Mouse (Mus musculus) neural tube, embryonic 11.5 days (tissue): Measurements from ENCODE around the gene Gm3415. TPM values are rescaled to one million over a fixed set of nuclear protein-coding genes. Genes with fewer than 3 reads are reported as not detected.
A peak's percentile ranks its signal among the peaks of the same experiment; 100 is the strongest.
"Not testable (repeated sequence)": the region's sequence is repeated elsewhere in the genome, so short reads cannot be mapped to it uniquely, and the experiment has no call there.

Source experiments
- ATAC-seq: fragments of 200-750 bp; cut with Nextera tagmentation; 2 replicates; pipeline ENCODE4 v1.8.0; 2017; ENCODE audit warnings: moderate number of reproducible peaks, mild to moderate bottlenecking, moderate TSS enrichment, moderate library complexity; ENCODE audit not compliant: insufficient read depth, low FRiP score, low TSS enrichment
- DNase-seq: peaks from one replicate; pipeline ENCODE4 v3.0.0-alpha.2; 2015; ENCODE audit warnings: low spot score
- H3K27ac ChIP-seq: fragments of 300-500 bp; sonication (generic); 2 replicates; pipeline ENCODE4 v1.5.1; 2014; ENCODE audit warnings: low read depth, mild to moderate bottlenecking, low read length
- H3K27me3 ChIP-seq: fragments of 300-500 bp; sonication (generic); 2 replicates; pipeline ENCODE4 v1.6.1; 2014; ENCODE audit warnings: mild to moderate bottlenecking, low read length, mixed read lengths; ENCODE audit not compliant: control insufficient read depth, insufficient read depth
- H3K36me3 ChIP-seq: fragments of 300-500 bp; sonication (generic); 2 replicates; pipeline ENCODE4 v1.6.1; 2014; ENCODE audit warnings: mild to moderate bottlenecking, low read length, moderate library complexity, mixed read lengths; ENCODE audit not compliant: control insufficient read depth, insufficient read depth
- H3K4me1 ChIP-seq: fragments of 300-500 bp; sonication (generic); 2 replicates; pipeline ENCODE4 v1.6.1; 2014; ENCODE audit warnings: low read length, mixed read lengths; ENCODE audit not compliant: control insufficient read depth, insufficient read depth
- H3K4me2 ChIP-seq: fragments of 300-500 bp; sonication (generic); 2 replicates; pipeline ENCODE4 v1.6.1; 2014; ENCODE audit warnings: low read depth, mild to moderate bottlenecking, moderate library complexity
- H3K4me3 ChIP-seq: fragments of 300-500 bp; sonication (generic); 2 replicates; pipeline ENCODE4 v1.5.1; 2014; ENCODE audit warnings: low read depth, low read length
- H3K9ac ChIP-seq: fragments of 300-500 bp; sonication (generic); 2 replicates; pipeline ENCODE4 v1.6.1; 2014; ENCODE audit warnings: mild to moderate bottlenecking, low read length
- H3K9me3 ChIP-seq: fragments of 300-500 bp; sonication (generic); 2 replicates; pipeline ENCODE4 v1.6.1; 2016; ENCODE audit warnings: low read length; ENCODE audit not compliant: control insufficient read depth
- WGBS: fragments of 180-500 bp; shearing (Covaris S2); extraction: QIAGEN DNeasy Blood & Tissue Kit; methylation state at CpG from one replicate; pipeline ENCODE4 v1.1.7; 2014; 5-methylcytosine and 5-hydroxymethylcytosine counted together
- polyA plus RNA-seq: library from polyadenylated mRNA; unstranded; fragments of >200 nt; fragmentation: Nextera tagmentation; extraction: Ambion mirVana; gene quantifications from 2 replicates; pipeline ENCODE4 v1.2.1, GENCODE M21; 2014

Gene Gm3415
- not detected in 2 replicates for polyA plus RNA-seq

DNA sequence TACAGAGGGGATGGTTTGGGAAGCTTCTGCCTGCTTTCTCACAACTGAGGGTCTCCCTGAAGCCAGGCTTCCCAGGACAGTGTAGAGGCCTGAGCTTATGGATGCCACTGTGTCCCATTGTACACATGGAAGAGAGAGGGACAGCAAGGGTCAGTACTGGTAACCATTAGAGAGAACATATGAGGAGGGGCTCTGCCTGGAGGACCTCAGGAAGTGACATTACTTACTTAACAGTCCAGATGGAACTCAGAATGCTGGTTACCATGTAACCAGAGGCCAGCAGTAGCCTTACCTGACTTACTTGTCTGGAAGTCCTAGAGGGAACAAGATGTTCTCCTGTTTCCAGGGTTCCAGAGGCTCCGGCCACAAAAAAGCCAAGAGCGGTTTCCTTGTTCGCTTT, at the start of gene Gm3415:
TSS of gene Gm3415 (plus strand) at position 301 of the 400 bp plus-strand sequence.
- H3K36me3 ChIP-seq, H3K9me3 ChIP-seq, H3K4me2 ChIP-seq, H3K4me3 ChIP-seq, H3K27me3 ChIP-seq, DNase-seq, H3K27ac ChIP-seq, ATAC-seq, H3K9ac ChIP-seq, H3K4me1 ChIP-seq: not testable (repeated sequence)
- WGBS, result no CpG with 5 or more reads among the region's 3 CpGs

DNA sequence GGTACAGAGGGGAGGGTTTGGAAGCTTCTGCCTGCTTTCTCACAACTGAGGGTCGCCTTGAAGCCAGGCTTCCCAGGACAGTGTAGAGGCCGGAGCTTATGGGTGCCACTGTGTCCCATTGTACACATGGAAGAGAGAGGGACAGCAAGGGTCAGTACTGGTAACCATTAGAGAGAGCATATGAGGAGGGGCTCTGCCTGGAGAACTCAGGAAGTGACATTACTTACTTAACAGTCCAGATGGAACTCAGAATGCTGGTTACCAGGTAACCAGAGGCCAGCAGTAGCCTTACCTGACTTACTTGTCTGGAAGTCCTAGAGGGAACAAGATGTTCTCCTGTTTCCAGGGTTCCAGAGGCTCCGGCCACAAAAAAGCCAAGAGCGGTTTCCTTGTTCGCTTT, 42.1 kb upstream of the Gm3415 start, which contains the start of gene Gm3402:
TSS of gene Gm3402 (plus strand) at position 301 of the 400 bp plus-strand sequence.
- not testable (repeated sequence) for H3K36me3 ChIP-seq, H3K4me3 ChIP-seq, H3K9ac ChIP-seq, DNase-seq, H3K27ac ChIP-seq, H3K9me3 ChIP-seq, H3K4me2 ChIP-seq, H3K27me3 ChIP-seq, ATAC-seq, H3K4me1 ChIP-seq
- no CpG with 5 or more reads among the region's 5 CpGs for WGBS

DNA sequence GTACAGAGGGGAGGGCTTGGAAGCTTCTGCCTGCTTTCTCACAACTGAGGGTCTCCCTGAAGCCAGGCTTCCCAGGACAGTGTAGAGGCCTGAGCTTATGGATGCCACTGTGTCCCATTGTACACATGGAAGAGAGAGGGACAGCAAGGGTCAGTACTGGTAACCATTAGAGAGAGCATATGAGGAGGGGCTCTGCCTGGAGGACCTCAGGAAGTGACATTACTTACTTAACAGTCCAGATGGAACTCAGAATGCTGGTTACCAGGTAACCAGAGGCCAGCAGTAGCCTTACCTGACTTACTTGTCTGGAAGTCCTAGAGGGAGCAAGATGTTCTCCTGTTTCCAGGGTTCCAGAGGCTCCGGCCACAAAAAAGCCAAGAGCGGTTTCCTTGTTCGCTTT, 30.4 kb upstream of the Gm3415 start, which contains the start of gene Gm3404:
TSS of gene Gm3404 (plus strand) at position 301 of the 400 bp plus-strand sequence.
- not testable (repeated sequence) for H3K9ac ChIP-seq, H3K4me2 ChIP-seq, H3K9me3 ChIP-seq, H3K4me3 ChIP-seq, H3K27ac ChIP-seq, DNase-seq, H3K27me3 ChIP-seq, H3K4me1 ChIP-seq, H3K36me3 ChIP-seq, ATAC-seq
- WGBS, result 100% methylated on average over 1 of the region's 3 CpGs

DNA sequence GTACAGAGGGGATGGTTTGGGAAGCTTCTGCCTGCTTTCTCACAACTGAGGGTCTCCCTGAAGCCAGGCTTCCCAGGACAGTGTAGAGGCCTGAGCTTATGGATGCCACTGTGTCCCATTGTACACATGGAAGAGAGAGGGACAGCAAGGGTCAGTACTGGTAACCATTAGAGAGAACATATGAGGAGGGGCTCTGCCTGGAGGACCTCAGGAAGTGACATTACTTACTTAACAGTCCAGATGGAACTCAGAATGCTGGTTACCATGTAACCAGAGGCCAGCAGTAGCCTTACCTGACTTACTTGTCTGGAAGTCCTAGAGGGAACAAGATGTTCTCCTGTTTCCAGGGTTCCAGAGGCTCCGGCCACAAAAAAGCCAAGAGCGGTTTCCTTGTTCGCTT, 18.6 kb upstream of the Gm3415 start, which contains the start of gene Gm3409:
TSS of gene Gm3409 (plus strand) at position 301 of the 400 bp plus-strand sequence.
- WGBS, result 94% methylated on average over 3 of the region's 3 CpGs

DNA sequence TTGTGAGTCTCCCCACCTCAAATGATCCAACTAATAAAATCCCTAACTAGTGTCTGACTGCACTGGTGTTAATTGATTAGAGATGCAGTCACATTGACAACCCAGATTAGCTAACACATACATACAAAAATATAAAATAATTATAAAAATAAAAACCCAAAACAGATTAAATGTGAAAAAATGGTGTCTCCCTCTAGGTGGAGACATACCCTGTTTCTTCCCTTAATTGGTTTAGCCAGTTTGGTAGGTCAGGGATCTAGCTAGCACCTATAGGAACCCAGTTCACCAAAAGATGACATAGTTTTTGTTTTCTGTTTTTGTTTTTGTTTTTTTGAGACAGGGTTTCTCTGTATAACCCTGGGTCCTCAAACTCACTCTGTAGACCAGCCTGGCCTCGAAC, 8.3 kb downstream of the Gm3415 start:
- ATAC-seq (no peak), DNase-seq (no peak)
- Histone ChIP-seq H3K27me3 (no peaks in the 10 kb centered on the region), H3K36me3 (no peaks in the 10 kb centered on the region), H3K4me2 (no peak overlapping the region), H3K9ac (no peak overlapping the region), H3K27ac (no peak overlapping the region), H3K4me1 (no peaks in the 10 kb centered on the region), H3K9me3 (no peaks in the 10 kb centered on the region), H3K4me3 (no peak overlapping the region)
- WGBS, result 96% methylated on average over 1 of the region's 1 CpGs

More for the DNA sequence above, 18.6 kb upstream of the Gm3415 start, which contains the start of gene Gm3409:
- H3K27me3 ChIP-seq, H3K4me3 ChIP-seq, ATAC-seq, H3K36me3 ChIP-seq, H3K4me1 ChIP-seq, H3K27ac ChIP-seq, H3K9ac ChIP-seq, DNase-seq, H3K9me3 ChIP-seq, H3K4me2 ChIP-seq: not testable (repeated sequence)

DNA sequence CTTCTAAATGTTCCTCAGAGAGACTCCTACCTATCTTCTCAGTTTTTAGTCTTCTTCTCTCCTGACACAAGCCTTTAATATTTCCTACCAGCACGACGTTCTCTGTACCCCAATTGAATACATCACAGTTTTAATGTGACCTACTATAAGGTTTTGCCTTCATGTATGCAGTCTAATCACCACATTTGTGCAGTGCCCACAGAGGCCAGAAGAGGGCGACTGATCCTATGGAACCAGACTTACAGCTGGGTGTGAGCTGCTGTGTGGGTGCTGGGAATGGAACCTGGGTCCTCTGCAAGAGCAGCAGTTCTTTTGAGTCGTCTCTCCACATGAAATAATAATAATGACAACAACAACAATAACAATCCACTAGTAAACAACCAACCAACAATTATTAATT, 11.1 kb downstream of the Gm3415 start:
- Histone ChIP-seq H3K27ac (no peak overlapping the region), H3K4me1 (no peaks in the 10 kb centered on the region), H3K27me3 (no peaks in the 10 kb centered on the region), H3K4me2 (no peak overlapping the region), H3K9me3 (no peaks in the 10 kb centered on the region), H3K36me3 (no peaks in the 10 kb centered on the region), H3K4me3 (no peak overlapping the region), H3K9ac (no peak overlapping the region)
- 59% methylated on average over 4 of the region's 4 CpGs for WGBS
- ATAC-seq, result 0 out of 2 replicates have a peak, but pooled peaks have one; percentile 48
- DNase-seq, result peak; percentile 70

DNA sequence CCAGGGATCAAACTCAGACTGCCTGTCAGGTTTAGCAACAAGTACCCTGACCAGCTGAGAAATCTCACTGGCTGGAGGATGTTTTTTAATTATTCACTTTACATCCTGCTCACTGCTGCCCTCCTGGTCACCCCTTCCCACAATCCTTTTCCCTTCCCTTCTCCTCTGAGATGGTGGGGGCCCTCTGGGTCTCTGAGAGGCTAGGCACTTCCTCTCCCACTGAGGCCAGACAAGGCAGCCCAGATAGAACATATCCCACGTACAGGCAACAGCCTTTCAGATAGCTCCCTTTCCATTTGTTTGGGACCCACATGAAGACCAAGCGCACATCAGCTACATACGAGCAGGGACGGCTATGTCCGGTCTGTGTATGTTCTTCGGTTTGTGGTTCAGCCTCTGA, 14.2 kb downstream of the Gm3415 start:
- H3K27me3 ChIP-seq, H3K27ac ChIP-seq, H3K4me2 ChIP-seq, H3K9me3 ChIP-seq, H3K4me3 ChIP-seq, H3K4me1 ChIP-seq, DNase-seq, H3K9ac ChIP-seq, H3K36me3 ChIP-seq, ATAC-seq: not testable (repeated sequence)
- 79% methylated on average over 6 of the region's 6 CpGs for WGBS

DNA sequence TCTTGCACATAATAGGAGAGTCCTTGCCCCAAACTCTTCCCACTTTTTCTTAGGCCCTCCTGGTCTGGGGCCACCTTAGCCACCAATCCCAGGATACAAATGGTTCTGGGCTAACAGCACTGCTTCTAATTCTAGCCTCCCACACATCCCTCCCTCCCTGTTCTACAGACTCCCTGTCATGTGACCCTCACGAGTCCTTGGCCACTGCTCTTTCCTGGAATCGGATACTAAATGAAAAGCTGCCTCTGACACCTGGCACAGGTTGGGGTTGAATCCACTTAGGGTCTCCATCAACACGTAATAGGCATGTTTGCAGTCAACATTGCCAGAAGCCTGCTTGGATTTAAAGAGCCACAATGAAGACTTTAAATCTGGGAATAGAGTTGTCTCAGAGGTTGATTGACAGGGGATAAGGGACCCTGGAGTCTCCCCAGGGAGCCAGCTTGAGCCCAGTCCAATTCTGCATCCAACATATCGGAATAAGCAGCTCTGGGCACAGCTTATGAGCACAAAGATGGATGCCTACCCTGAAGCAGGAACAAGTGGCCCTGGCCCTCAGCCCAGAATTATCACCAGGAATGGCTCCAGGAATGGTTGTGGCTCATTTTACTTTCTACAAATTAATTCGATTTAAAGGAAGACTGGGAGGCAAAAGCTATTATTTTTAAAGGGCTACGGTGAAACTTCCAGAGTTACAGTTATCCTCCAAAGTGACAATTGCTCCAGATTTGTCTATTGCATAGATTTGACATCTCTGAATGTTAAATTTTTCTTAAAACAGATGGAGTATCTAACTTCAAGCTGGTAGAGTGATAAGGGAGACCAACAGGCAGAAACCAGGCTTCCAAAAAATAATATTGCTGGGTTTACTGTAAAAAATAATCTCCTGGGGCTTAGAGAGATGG, 16.1 kb downstream of the Gm3415 start:
- H3K27me3 ChIP-seq, H3K4me3 ChIP-seq, H3K4me1 ChIP-seq, DNase-seq, H3K27ac ChIP-seq, H3K9me3 ChIP-seq, H3K9ac ChIP-seq, H3K4me2 ChIP-seq, H3K36me3 ChIP-seq, ATAC-seq: not testable (repeated sequence)
- WGBS, result 78% methylated on average over 6 of the region's 6 CpGs

DNA sequence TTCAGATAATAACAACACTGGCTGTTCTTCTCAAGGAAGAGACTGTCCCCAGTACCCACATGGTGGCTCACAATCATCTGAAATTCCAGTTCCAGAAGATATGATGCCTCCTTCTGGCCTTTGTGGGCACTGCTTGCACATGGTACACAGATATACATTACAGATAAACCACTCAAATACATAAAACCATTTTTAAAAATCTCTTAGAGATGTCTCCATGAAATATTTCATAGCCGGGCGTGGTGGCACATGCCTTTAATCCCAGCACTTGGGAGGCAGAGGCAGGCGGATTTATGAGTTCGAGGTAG, 16.8 kb downstream of the Gm3415 start:
- not testable (repeated sequence) for H3K27me3 ChIP-seq, ATAC-seq, H3K4me1 ChIP-seq, H3K9ac ChIP-seq, H3K36me3 ChIP-seq, H3K4me2 ChIP-seq, H3K27ac ChIP-seq, H3K9me3 ChIP-seq, H3K4me3 ChIP-seq
- peak; percentile 5 for DNase-seq
- WGBS, result 92% methylated on average over 4 of the region's 4 CpGs
